Mouse (Mus musculus) small intestine, adult 2 months (tissue): ENCODE results near the gene Cyp26a1.

Source experiments
- CTCF ChIP-seq: fragments of 200-500 bp; IDR thresholded peaks from 2 replicates; pipeline ENCODE4 v1.5.1; 2012; ENCODE audit warnings: low read depth, mild to moderate bottlenecking, control low read depth, inconsistent platforms, low read length, moderate library complexity, mixed read lengths; ENCODE audit not compliant: insufficient replicate concordance, insufficient read length; ENCODE audit errors: extremely low read depth
- POLR2A ChIP-seq: fragments of 200-500 bp; IDR thresholded peaks from 2 replicates; pipeline ENCODE4 v1.6.1; 2012; ENCODE audit warnings: low read depth, mild to moderate bottlenecking, control low read depth, inconsistent platforms, low read length, moderate library complexity

DNA sequence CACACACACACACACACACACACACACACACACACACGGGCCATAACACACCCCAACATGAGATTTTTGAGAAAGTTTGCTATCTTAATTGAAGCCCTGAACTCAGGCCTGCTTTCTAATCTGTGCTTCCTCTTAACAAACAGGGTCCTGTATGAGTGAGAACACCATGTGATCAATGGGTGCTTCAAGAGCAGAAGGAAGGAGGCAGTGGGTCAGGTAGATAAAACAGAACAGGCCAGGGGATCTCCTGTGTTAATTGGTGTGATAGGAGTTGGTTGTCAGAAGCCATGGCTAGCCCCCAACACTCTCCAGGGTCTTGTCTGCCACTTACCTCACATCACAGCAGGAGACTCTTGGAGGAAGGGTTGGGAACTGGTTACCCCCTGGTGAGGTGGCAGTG lies 18.4 kb downstream of the Cyp26a1 start:
- TF ChIP-seq POLR2A (no peak), CTCF (no peak)
